Mouse (Mus musculus): ENCODE data around the gene Fbh1. TPM values are rescaled to one million over a fixed set of nuclear protein-coding genes. Genes with fewer than 3 reads are reported as not detected.

The Fbh1 gene
- polyA plus RNA-seq, 1 experiment: 44.7 TPM

DNA sequence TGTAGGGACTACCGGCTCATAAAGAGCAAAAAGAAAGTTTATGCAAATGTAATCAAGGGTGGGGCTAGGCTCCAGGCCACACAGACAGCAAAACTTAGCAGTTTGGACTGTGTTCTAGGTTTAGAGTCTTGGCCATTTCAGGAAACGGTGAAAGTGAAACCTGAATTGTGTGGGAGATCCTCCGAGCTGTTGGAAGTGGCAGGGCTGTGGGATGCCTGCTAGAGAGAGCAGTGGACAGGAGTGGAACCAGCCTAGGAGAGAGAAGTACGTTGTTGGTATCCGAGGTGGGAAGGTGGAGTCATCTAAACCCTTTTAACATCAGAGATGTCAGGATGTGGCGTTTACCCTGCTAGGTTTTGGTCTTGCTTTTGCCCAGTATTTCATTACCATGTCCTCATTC is 41.5 kb downstream of the Fbh1 start:
- DNase-seq: no peak
- H3K4me3 ChIP-seq (ENCODE audit: control insufficient read depth, insufficient read depth, low read length): no peak overlapping the region
- H3K27ac ChIP-seq (ENCODE audit: control insufficient read depth, insufficient read depth, low read length): no peak overlapping the region; the same call in 1 of the 2 replicates
- no peaks in the 10 kb centered on the region for H3K4me1 ChIP-seq (replicated peaks; ENCODE audit: control insufficient read depth, insufficient read depth, low read length)
- TF ChIP-seq CTCF (IDR thresholded peaks at IDR 0.05; ENCODE audit: borderline replicate concordance, control insufficient read depth, extremely low read depth, insufficient read depth, low read length, poor library complexity) (no peak), POLR2A (IDR thresholded peaks at IDR 0.05; ENCODE audit: control insufficient read depth, extremely low read depth, insufficient read depth, low read length, poor library complexity) (no peak)
- H3K36me3 ChIP-seq (ENCODE audit: control insufficient read depth, insufficient read depth, low read length): no peaks in the 10 kb centered on the region
- WGBS: 84% methylated on average over 6 of the region's 6 CpGs
- no peaks in the 10 kb centered on the region for H3K27me3 ChIP-seq (ENCODE audit: control insufficient read depth, insufficient read depth, low read length)

DNA sequence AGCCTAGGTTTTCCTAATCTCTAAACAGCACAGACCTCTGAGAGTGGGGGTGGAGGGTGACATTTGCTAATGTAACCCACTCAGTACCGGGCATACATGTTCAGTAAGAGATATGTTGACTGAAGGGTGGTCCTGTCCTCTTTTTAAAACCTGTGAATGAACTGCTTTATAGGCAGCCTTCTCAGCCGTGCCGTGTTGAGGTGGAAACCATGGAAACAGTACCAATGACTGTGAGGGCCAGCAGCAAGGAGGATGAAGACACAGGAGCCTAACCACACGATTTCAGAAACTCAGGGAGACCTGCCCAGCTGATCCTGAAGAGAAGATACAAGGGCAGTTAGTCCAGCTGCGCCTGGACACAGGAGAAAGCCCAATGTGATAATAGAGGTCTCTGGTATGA is 44.4 kb downstream of the Fbh1 start:
- DNase-seq: no peak
- Histone ChIP-seq H3K36me3 (ENCODE audit: control insufficient read depth, insufficient read depth, low read length) (no peaks in the 10 kb centered on the region), H3K27ac (ENCODE audit: control insufficient read depth, insufficient read depth, low read length) (no peak overlapping the region), H3K27me3 (ENCODE audit: control insufficient read depth, insufficient read depth, low read length) (no peaks in the 10 kb centered on the region), H3K4me3 (ENCODE audit: control insufficient read depth, insufficient read depth, low read length) (no peak overlapping the region), H3K4me1 (replicated peaks; ENCODE audit: control insufficient read depth, insufficient read depth, low read length) (no peaks in the 10 kb centered on the region)
- WGBS: 89% methylated on average over 5 of the region's 5 CpGs
- no peak for TF ChIP-seq POLR2A (IDR thresholded peaks at IDR 0.05; ENCODE audit: control insufficient read depth, extremely low read depth, insufficient read depth, low read length, poor library complexity)
- TF ChIP-seq CTCF (IDR thresholded peaks at IDR 0.05; ENCODE audit: borderline replicate concordance, control insufficient read depth, extremely low read depth, insufficient read depth, low read length, poor library complexity): no peak

- Histone ChIP-seq H3K36me3 (ENCODE audit: control insufficient read depth, insufficient read depth, low read length) (no peaks in the 10 kb centered on the region), H3K27me3 (ENCODE audit: control insufficient read depth, insufficient read depth, low read length) (no peaks in the 10 kb centered on the region), H3K4me1 (replicated peaks; ENCODE audit: control insufficient read depth, insufficient read depth, low read length) (no peaks in the 10 kb centered on the region), H3K4me3 (ENCODE audit: control insufficient read depth, insufficient read depth, low read length) (no peak overlapping the region), H3K27ac (ENCODE audit: control insufficient read depth, insufficient read depth, low read length) (no peak overlapping the region)
- 90% methylated on average over 3 of the region's 3 CpGs for WGBS
- DNase-seq: no peak
- TF ChIP-seq CTCF (IDR thresholded peaks at IDR 0.05; ENCODE audit: borderline replicate concordance, control insufficient read depth, extremely low read depth, insufficient read depth, low read length, poor library complexity): no peak
- no peak for TF ChIP-seq POLR2A (IDR thresholded peaks at IDR 0.05; ENCODE audit: control insufficient read depth, extremely low read depth, insufficient read depth, low read length, poor library complexity)
These were observed 48.3 kb downstream of the Fbh1 start for GRCm38 (mm10) chr2:11729091-11729490.

- no peak overlapping the region for H3K27ac ChIP-seq (ENCODE audit: control insufficient read depth, insufficient read depth, low read length)
- H3K27me3 ChIP-seq (ENCODE audit: control insufficient read depth, insufficient read depth, low read length): no peaks in the 10 kb centered on the region
- TF ChIP-seq POLR2A (IDR thresholded peaks at IDR 0.05; ENCODE audit: control insufficient read depth, extremely low read depth, insufficient read depth, low read length, poor library complexity): no peak
- no peak for TF ChIP-seq CTCF (IDR thresholded peaks at IDR 0.05; ENCODE audit: borderline replicate concordance, control insufficient read depth, extremely low read depth, insufficient read depth, low read length, poor library complexity)
- no peak for DNase-seq
- 96% methylated on average over 5 of the region's 5 CpGs for WGBS
- H3K4me1 ChIP-seq (replicated peaks; ENCODE audit: control insufficient read depth, insufficient read depth, low read length): no peaks in the 10 kb centered on the region
- no peak overlapping the region for H3K4me3 ChIP-seq (ENCODE audit: control insufficient read depth, insufficient read depth, low read length)
- H3K36me3 ChIP-seq (ENCODE audit: control insufficient read depth, insufficient read depth, low read length): no peaks in the 10 kb centered on the region
These were observed 49.8 kb downstream of the Fbh1 start for GRCm38 (mm10) chr2:11727574-11727973.

GRCm38 (mm10) chr2:11722564-11722963 is 54.8 kb downstream of the Fbh1 start:
- Histone ChIP-seq H3K4me1 (replicated peaks; ENCODE audit: control insufficient read depth, insufficient read depth, low read length) (no peaks in the 10 kb centered on the region), H3K36me3 (ENCODE audit: control insufficient read depth, insufficient read depth, low read length) (no peaks in the 10 kb centered on the region), H3K27me3 (ENCODE audit: control insufficient read depth, insufficient read depth, low read length) (no peaks in the 10 kb centered on the region), H3K4me3 (ENCODE audit: control insufficient read depth, insufficient read depth, low read length) (no peak overlapping the region), H3K27ac (ENCODE audit: control insufficient read depth, insufficient read depth, low read length) (no peak overlapping the region)
- WGBS: 97% methylated on average over 9 of the region's 9 CpGs
- TF ChIP-seq CTCF (IDR thresholded peaks at IDR 0.05; ENCODE audit: borderline replicate concordance, control insufficient read depth, extremely low read depth, insufficient read depth, low read length, poor library complexity): no peak
- no peak for TF ChIP-seq POLR2A (IDR thresholded peaks at IDR 0.05; ENCODE audit: control insufficient read depth, extremely low read depth, insufficient read depth, low read length, poor library complexity)
- DNase-seq: no peak

DNA sequence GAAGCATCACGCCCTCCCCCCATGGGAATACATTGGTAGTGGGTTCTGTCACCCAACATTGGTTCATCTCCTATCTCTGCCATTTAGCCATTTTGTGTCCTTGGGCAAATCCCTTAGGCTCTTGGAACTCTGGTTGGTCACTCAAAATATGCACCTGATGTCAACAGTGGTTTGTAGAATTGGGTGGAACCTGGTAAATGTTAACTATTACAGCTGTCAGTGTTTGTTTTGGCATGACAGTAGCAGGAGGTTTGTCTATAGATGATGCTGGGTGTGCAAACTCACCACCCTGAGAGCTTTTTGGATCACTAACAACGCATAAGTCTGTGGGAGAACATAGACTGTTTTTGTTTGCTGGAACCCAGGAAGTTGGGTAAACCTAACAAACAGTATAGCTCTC is 58.8 kb downstream of the Fbh1 start:
- no peak overlapping the region for H3K4me3 ChIP-seq (ENCODE audit: control insufficient read depth, insufficient read depth, low read length)
- H3K36me3 ChIP-seq (ENCODE audit: control insufficient read depth, insufficient read depth, low read length): no peaks in the 10 kb centered on the region
- no peaks in the 10 kb centered on the region for H3K27me3 ChIP-seq (ENCODE audit: control insufficient read depth, insufficient read depth, low read length)
- no peak overlapping the region for H3K27ac ChIP-seq (ENCODE audit: control insufficient read depth, insufficient read depth, low read length)
- 94% methylated on average over 2 of the region's 2 CpGs for WGBS
- no peak for DNase-seq
- peaks cover 3% of the 10 kb centered on the region; the same call in 1 of the 2 replicates for H3K4me1 ChIP-seq (replicated peaks; ENCODE audit: control insufficient read depth, insufficient read depth, low read length)
- TF ChIP-seq POLR2A (IDR thresholded peaks at IDR 0.05; ENCODE audit: control insufficient read depth, extremely low read depth, insufficient read depth, low read length, poor library complexity) (no peak), CTCF (IDR thresholded peaks at IDR 0.05; ENCODE audit: borderline replicate concordance, control insufficient read depth, extremely low read depth, insufficient read depth, low read length, poor library complexity) (no peak)

DNA sequence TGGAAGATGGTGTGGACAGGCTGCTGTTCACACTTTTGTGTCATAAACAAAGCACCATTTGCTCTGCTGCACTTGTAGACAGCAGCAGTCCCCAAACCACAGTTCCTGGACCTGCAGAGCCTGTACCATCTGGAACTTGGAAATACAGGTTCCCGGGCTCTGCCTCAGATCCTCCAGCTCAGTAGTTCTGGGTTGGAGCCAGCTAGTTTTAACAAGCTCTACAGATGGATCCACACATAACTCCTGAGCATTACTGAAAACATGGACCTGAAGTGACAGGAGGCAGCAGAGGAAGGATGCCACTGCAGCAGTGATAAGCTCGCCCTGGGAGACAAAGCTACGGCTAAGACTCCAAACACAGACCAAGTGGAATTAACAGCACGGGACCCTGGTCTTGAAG is 62.8 kb downstream of the Fbh1 start:
- no peak overlapping the region for H3K4me3 ChIP-seq (ENCODE audit: control insufficient read depth, insufficient read depth, low read length)
- no peak for DNase-seq
- H3K27ac ChIP-seq (ENCODE audit: control insufficient read depth, insufficient read depth, low read length): no peak overlapping the region
- peaks cover 3% of the 10 kb centered on the region; the same call in 1 of the 2 replicates for H3K4me1 ChIP-seq (replicated peaks; ENCODE audit: control insufficient read depth, insufficient read depth, low read length)
- H3K36me3 ChIP-seq (ENCODE audit: control insufficient read depth, insufficient read depth, low read length): no peaks in the 10 kb centered on the region
- no peak for TF ChIP-seq CTCF (IDR thresholded peaks at IDR 0.05; ENCODE audit: borderline replicate concordance, control insufficient read depth, extremely low read depth, insufficient read depth, low read length, poor library complexity)
- no peak for TF ChIP-seq POLR2A (IDR thresholded peaks at IDR 0.05; ENCODE audit: control insufficient read depth, extremely low read depth, insufficient read depth, low read length, poor library complexity)
- WGBS: 95% methylated on average over 4 of the region's 4 CpGs
- no peaks in the 10 kb centered on the region for H3K27me3 ChIP-seq (ENCODE audit: control insufficient read depth, insufficient read depth, low read length)

Data from thymus, adult 2 months (tissue).